Mouse (Mus musculus): Measurements from ENCODE around the gene Gpr6. TPM values are rescaled to one million over a fixed set of nuclear protein-coding genes. Genes with fewer than 3 reads are reported as not detected.

Gene Gpr6
- total RNA-seq, 1 experiment from 2014 or later = not detected

Other genes starting within 250 kb of the Gpr6 start
- 65.7 to 69.4 TPM (median 66.5 TPM) in 3 replicates for gene Cdc40, start 189.0 kb downstream of the Gpr6 start, total RNA-seq (2017)
- gene Wasf1, start 188.8 kb downstream of the Gpr6 start, total RNA-seq (2017) = not detected in 3 replicates
- 27.8 to 32.2 TPM (median 32.2 TPM) in 3 replicates for gene Fig4, start 231.0 kb upstream of the Gpr6 start, total RNA-seq (2017)
- gene Ak9, start 231.7 kb upstream of the Gpr6 start, total RNA-seq (2017) = 0.10 TPM in 1 of 3 replicates, not detected in the others

Data from monocyte, adult 5-6 weeks (primary cell).